Mouse (Mus musculus) urinary bladder, adult 2 months (tissue): ENCODE data around the gene Lyrm4. TPM values are rescaled to one million over a fixed set of nuclear protein-coding genes. Genes with fewer than 3 reads are reported as not detected.

Experiments used
- polyA plus RNA-seq: library from polyadenylated mRNA; depleted of rRNA; stranded (reverse); fragments of >200 nt; gene quantifications from 2 replicates; pipeline ENCODE4 v1.2.3, GENCODE M21; 2012; rRNA removed

Gene Lyrm4
- polyA plus RNA-seq, 1 experiment: 6.5 TPM

Other genes starting within 250 kb of the Lyrm4 start
- gene Rpp40, start 211.2 kb downstream of the Lyrm4 start, polyA plus RNA-seq: 7.2 and 7.6 TPM in 2 replicates
- gene Ppp1r3g, start 158.7 kb downstream of the Lyrm4 start, polyA plus RNA-seq: 0.04 and 0.16 TPM in 2 replicates
- 32.8 and 34.8 TPM in 2 replicates for gene Fars2, start 114 bp downstream of the Lyrm4 start, polyA plus RNA-seq